Mouse (Mus musculus) heart, embryonic 16.5 days (tissue): Measurements from ENCODE around the gene Frk. TPM values are rescaled to one million over a fixed set of nuclear protein-coding genes. Genes with fewer than 3 reads are reported as not detected.

Experiments
- polyA plus RNA-seq: library from polyadenylated mRNA; unstranded; fragments of >200 nt; fragmentation: Nextera tagmentation; extraction: Ambion mirVana; gene quantifications from 2 replicates; pipeline ENCODE4 v1.2.1, GENCODE M21; 2015

The Frk gene
- polyA plus RNA-seq, 1 experiment from 2014 or later, result 3.2 TPM

Other genes starting within 250 kb of the Frk start
- 72.4 and 72.9 TPM in 2 replicates for gene Tspyl1, start 201.2 kb upstream of the Frk start, polyA plus RNA-seq
- gene Tspyl4, start 186.0 kb upstream of the Frk start, polyA plus RNA-seq, result 20.5 and 20.8 TPM in 2 replicates
- gene Col10a1, start 93.4 kb upstream of the Frk start, polyA plus RNA-seq, result 0.09 and 0.16 TPM in 2 replicates
- gene Nt5dc1, start 64.8 kb upstream of the Frk start, polyA plus RNA-seq, result 6.8 and 8.0 TPM in 2 replicates